Mouse (Mus musculus): ENCODE data around the gene Zkscan4.

- no peak for TF ChIP-seq CTCF (IDR thresholded peaks at IDR 0.05)
- no peak for TF ChIP-seq EP300 (IDR thresholded peaks at IDR 0.05)
Measured at GRCm38 (mm10) chr13:21502296-21502695, 23.6 kb downstream of the Zkscan4 start.

Data from lung, postnatal 0 days (tissue).